Mouse (Mus musculus) CD8-positive naive resting alpha-beta T cell, adult 2 months (primary cell): ENCODE measurements around the gene Cldn34d.
A peak's percentile ranks its signal among the peaks of the same experiment; 100 is the strongest.

Experiments
- DNase-seq, 2 experiments: peaks; one replicate each; pipeline ENCODE4 v3.0.0; 2022; ENCODE audit warnings: low read depth in 2 of 2, low spot score in 2 of 2

Cldn34d gene

DNA sequence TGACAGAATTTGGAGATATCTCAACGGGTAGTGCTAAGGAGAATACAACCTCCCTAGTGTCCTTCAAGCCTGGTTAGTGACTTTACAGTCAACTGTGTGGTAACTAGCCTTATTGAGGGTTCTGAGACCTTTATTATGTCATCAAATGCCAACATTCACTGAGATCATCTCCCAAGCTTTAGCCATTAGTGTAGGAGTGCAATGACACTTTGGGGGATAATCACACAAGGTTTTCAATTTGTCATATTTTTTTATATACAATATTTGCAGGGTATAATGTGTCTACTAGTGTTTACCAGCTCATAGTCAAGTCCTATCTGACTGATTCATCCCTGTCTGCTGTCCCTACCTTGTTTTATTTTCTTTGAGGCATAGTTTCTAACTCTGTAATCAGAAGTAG, at the start of gene Cldn34d:
Cldn34d (minus strand) TSS at position 101 of the 400 bp plus-strand sequence.
- no peak for DNase-seq

DNA sequence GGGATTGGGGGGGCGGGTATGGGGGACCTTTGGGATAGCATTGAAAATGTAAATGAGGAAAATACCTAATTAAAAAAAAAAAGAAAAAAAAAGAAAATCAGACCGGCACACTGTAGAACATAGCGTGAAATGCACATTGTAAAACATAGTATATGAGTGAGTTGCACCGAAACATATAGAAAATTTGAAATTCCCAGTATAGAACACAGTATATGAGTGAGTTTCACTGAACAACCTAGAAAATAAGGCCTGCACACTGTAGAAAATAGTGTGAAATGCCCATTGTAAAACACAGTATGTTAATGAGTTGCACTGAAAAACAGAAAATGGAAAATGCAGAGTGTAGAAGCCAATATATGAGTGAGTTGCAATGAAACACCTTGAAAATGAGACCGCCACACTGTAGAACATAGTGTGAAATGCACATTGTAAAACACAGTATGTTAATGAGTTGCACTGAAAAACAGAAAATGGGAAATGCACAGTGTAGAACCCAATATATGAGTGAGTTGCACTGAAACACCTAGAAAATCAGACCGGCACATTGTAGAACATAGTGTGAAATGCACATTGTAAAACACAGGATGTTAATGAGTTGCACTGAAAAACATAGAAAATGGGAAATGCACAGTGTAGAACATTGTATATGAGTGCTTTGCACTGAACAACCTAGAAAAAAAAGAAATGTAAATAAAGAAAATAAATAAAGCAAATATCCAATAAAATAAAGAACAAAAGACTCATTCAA, 4.1 kb downstream of the Cldn34d start:
- DNase-seq, result peak; percentile 1 to 22
